Mouse (Mus musculus): ENCODE data around the gene Oosp1. TPM values are rescaled to one million over a fixed set of nuclear protein-coding genes. Genes with fewer than 3 reads are reported as not detected.

Gene Oosp1
- not detected for total RNA-seq (2021)
- long read RNA-seq, experiment 1, result 0 reads
- long read RNA-seq, experiment 2, result 0 reads

DNA sequence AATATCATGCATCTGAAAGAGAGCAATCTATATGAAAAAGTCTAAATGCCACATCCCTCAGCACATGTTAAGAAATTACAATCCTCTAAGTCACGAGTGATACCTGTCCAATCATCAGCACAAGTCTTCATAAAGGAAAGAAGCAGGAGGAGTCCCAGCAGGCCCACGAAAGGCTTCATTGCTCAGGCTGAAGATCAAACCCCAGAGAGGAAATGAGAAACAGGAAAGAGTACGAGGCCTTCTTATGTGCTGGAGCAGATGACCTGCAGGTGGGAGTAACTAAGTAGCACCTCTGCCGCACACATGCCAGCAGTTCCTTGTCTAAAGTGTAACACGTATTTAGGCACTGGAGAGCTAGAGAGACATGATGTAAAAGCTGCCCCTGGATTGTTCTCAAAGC lies at the start of gene Oosp1:
Gene Oosp1, minus strand, starts transcription at position 312 of the 400 bp plus-strand sequence.
- DNase-seq (ENCODE audit: low spot score in 2 of 2), result no peak

DNA sequence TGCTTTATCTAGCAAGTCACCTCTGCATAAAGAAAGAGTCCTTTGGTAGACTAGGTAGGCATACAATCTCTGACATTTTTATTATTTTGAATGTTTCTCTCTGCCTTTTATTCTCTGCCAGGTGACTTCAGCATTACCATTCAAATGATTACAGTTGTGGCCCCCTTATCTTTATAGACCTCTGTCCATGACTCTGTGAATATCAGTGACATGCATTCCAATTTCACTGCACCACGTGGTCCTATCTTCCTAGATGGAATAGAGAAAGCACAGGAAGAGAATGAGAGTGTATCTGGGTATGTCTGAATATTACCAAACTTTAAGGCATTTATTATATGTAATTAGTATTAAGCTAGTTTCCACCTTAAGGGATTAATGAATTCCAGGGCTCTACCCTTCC lies 45.5 kb upstream of the Oosp1 start:
- no peak for DNase-seq (ENCODE audit: low spot score in 2 of 2)

DNA sequence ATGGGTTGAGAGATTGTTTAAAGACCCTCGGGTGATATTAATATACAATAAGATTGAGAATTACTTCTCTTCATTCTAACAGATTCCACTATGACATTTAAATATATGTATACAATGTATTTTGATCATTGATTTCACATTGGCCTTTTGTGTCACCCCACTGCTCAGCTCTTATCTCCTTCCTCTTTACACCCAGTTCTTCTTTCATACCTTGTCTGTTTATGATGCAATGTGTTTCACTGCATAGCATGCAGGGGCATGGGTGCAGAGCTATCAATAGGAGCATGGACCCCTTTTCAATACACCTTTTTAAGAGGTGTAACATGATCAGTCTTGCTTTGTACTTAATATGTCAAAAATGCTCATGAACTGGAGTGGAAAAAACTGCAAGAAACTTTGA lies 39.3 kb upstream of the Oosp1 start:
- no peak for DNase-seq (ENCODE audit: low spot score in 2 of 2)

- DNase-seq (ENCODE audit: low spot score in 2 of 2), result no peak
Observed at GRCm38 (mm10) chr19:11727304-11727703, 36.4 kb upstream of the Oosp1 start.

DNA sequence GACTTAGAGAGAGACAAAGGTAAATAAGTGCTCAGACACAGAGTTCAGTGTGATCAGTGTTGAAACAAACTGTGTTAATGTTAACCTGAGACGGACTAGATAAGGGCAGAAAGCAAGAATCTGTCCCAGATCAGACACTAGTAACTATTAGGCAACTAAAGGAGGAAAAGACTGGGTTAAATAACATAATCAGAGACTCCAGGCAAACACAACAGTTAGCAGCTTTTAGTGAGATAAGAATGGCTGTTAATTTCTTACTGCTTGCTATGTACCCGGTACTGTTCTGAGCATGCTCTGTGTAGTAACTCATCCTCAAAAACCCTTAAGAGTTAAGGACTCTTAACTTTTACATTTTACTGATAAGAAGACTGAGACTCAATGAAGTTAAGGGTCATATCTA lies 35.0 kb upstream of the Oosp1 start:
- DNase-seq (ENCODE audit: low spot score in 2 of 2), result no peak

DNA sequence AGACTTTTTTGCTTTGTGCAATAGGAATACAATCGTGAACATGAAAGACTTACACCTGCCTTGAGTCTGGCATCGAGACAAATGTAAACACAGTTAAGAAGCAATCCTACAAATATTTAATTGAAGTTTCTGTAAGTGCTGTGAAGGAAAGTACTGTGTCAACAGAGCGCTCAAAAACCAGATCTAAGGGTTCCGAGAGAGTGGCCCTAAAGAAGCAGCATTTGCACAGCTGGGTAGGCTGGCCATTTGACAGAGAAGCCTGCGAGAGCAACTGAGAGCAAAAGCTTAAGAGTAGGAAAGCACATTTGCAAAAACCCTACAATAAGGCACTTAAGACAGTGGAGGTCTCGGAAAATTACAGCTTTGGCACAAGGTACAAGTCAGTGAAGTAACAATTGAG lies 33.3 kb upstream of the Oosp1 start:
- DNase-seq (ENCODE audit: low spot score in 2 of 2), result no peak

GRCm38 (mm10) chr19:11723870-11724269 lies 32.9 kb upstream of the Oosp1 start:
- DNase-seq (ENCODE audit: low spot score in 2 of 2), result no peak

GRCm38 (mm10) chr19:11720071-11720470 lies 29.1 kb upstream of the Oosp1 start:
- no peak for DNase-seq (ENCODE audit: low spot score in 2 of 2)

DNA sequence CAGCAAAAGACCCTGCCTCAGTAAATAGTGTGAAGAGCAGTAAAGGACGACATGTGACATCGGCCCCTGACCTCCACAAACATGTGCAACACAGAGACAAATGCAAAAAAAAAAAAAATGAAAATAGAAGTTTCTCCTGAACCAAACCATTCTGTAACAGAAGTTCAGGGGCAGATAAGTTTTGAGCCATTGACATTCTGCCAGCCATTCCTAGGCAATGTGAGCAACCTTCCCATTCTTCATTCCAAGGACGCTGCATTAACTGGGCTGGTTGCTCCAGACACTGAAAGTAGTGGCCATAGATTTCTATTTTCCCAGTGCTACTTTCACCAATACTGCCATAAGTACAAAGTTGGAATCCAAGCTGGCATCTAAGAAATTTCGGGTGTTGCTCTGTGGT lies 21.5 kb upstream of the Oosp1 start:
- DNase-seq (ENCODE audit: low spot score in 2 of 2), result no peak

GRCm38 (mm10) chr19:11698342-11698741 lies 7.4 kb upstream of the Oosp1 start:
- no peak for DNase-seq (ENCODE audit: low spot score in 2 of 2)

DNA sequence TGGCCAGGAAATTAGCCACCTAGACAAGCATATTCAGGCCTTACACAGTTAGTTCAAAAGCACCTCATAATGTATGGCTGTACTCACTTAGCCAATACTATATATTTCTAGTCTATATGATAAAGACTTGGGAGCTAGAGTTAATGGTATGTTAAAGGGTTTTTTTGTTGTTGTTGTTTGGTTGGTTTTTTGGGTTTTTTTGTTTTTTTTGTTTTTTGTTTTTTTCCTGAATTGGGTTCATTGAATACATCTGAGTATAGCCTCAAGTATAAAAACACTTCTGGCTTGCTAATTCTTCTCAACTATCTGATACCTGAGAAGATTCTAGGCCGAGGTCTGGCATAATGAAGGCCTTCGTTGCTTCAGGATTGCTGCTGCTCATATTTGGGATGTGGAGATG lies 5.8 kb upstream of the Oosp1 start, which contains the start of gene Oosp3:
Gene Oosp3, plus strand, starts transcription at position 301 of the 400 bp plus-strand sequence.
- no peak for DNase-seq (ENCODE audit: low spot score in 2 of 2)

- DNase-seq (ENCODE audit: low spot score in 2 of 2), result no peak
Observed at GRCm38 (mm10) chr19:11691454-11691853, 504 bp upstream of the Oosp1 start.

GRCm38 (mm10) chr19:11661562-11661961 lies 29.4 kb downstream of the Oosp1 start:
- no peak for DNase-seq (ENCODE audit: low spot score in 2 of 2)

- no peak for DNase-seq (ENCODE audit: low spot score in 2 of 2)
Observed at GRCm38 (mm10) chr19:11660459-11660858, 30.5 kb downstream of the Oosp1 start, which contains the start of gene Oosp2. Oosp2 (minus strand) TSS chr19:11660559.

DNA sequence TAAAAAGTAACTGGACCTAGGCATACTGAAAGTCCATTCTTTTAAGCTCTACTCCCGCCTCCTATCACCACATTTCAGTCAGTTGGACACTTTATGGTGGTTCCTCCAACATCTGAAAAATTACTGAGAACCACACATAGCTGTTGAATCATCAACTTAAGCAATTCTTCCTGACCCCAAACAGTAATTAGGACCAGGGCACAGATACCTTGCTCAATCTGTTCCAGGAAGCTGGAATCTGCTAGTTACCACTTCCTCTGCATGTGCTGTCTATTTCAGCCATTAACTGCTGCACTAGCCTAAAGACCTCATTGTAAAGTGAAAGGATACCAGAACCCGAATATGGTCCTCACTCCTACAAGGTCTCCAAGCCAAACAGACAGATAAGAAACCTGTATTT lies 31.8 kb downstream of the Oosp1 start:
- no peak for DNase-seq (ENCODE audit: low spot score in 2 of 2)

- DNase-seq (ENCODE audit: low spot score in 2 of 2), result no peak
Observed at GRCm38 (mm10) chr19:11649564-11649963, 41.4 kb downstream of the Oosp1 start.

DNA sequence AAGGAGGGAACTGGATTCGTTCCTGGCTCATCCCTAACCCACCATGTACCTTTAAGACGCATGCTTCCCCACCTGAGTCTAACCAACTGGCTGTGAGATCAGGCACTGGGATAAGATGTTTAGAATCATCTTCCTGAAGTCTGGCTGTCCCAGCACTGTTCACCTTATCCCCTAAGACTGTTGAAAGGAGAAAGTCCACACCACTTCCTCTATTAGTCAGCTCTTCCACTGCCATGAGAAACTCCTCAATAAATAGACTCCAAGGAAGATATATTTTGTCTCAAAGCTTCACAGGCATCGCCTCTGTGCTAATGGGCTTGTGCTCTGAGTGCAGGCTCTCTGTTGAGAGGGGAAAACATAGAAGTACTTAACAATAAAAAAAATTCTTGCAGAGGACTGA lies 44.8 kb downstream of the Oosp1 start:
- no peak for DNase-seq (ENCODE audit: low spot score in 2 of 2)

GRCm38 (mm10) chr19:11640732-11641131 lies 50.2 kb downstream of the Oosp1 start, which contains the start of gene Ms4a3:
Ms4a3 (minus strand) TSS chr19:11640851.
- DNase-seq (ENCODE audit: low spot score in 2 of 2), result no peak

DNA sequence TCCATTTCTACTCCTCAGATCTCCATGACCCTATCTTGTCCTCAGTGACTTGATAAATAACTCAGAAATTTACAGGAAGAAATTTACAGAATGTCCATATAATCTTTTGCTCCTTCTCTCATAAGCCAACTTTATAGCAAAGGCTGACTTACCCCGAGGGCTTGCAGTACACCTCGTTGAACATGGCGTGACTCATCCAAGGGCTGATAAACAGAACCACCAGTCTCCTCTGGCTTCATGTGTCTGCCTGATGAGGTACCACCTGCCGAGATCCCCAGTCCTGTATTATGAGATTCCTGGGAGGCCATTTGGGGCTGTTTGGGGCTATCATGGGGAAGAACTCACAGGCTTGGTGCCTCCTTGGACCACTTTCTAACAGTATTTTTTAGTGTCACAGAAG lies 51.9 kb downstream of the Oosp1 start:
- DNase-seq (ENCODE audit: low spot score in 2 of 2), result no peak

DNA sequence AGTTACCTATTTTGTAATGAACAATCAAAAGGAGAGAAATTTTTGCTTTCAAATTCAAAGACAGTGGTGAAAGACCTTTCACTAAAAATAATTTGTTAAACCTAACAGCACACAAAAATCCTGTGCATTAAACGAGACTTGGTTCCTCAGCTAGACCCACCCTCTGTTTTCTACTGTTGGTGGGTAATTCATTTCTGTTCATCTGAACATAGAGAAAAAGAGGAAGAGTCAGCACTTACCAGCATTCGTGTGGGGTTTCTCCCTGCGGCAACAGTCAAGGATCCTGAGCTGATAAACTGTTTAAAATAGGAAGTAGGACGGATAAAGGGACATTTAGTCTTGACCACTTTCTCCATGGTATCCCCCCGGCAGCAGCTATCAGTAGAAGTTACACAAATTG lies 55.4 kb downstream of the Oosp1 start:
- DNase-seq (ENCODE audit: low spot score in 2 of 2), result no peak

- no peak for DNase-seq (ENCODE audit: low spot score in 2 of 2)
Observed at GRCm38 (mm10) chr19:11634330-11634729, 56.6 kb downstream of the Oosp1 start.

- no peak for DNase-seq (ENCODE audit: low spot score in 2 of 2)
Observed at GRCm38 (mm10) chr19:11633732-11634131, 57.2 kb downstream of the Oosp1 start.

DNA sequence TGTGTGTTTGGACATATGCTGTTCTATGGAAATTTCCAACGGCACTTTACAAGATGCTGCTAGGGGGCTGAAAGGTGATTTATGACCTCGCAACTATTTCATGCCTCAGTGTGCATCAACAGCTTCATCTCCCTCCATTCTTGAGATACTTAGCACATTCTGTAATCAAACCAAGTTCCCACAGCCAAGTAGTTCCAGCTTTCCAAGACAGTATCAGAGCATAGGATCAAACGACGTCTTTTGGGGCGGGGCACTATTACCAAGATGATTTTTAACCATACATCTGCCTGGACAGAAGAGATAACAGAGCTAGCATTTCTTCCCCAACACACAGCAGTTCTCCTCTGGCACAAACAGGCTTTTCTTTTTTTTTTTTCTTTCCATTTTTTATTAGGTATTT lies 65.7 kb downstream of the Oosp1 start:
- DNase-seq (ENCODE audit: low spot score in 2 of 2), result no peak

DNA sequence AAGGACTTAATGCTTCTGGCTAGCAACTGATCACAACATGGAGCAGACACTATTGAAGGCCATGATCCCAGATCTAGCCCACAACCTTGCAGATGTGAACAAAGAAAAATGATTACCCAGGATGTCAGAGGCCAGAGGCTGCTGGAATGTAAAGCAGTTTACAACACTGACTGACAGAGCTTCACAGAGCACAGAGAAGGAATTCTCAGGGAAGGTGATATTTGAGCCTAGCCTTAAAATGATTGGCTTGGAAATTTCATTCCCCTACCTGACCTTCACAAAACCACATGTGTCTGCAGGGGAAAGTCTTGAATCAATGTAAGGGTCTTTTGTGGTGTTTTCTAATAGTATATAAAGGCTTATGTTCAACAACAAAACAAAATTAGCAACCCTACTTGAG lies 66.2 kb downstream of the Oosp1 start:
- DNase-seq (ENCODE audit: low spot score in 2 of 2), result no peak

Measured in layer of hippocampus, postnatal 14 days (tissue).